Mouse (Mus musculus) cerebral cortex, adult 2 months (tissue): ENCODE results near the gene Gng12.

Experiments
- WGBS: fragments of 180-500 bp; shearing (Covaris S2); methylation state at CpG from one replicate; pipeline ENCODE4 v1.1.7; 2018; 5-methylcytosine and 5-hydroxymethylcytosine counted together

Gng12 gene

DNA sequence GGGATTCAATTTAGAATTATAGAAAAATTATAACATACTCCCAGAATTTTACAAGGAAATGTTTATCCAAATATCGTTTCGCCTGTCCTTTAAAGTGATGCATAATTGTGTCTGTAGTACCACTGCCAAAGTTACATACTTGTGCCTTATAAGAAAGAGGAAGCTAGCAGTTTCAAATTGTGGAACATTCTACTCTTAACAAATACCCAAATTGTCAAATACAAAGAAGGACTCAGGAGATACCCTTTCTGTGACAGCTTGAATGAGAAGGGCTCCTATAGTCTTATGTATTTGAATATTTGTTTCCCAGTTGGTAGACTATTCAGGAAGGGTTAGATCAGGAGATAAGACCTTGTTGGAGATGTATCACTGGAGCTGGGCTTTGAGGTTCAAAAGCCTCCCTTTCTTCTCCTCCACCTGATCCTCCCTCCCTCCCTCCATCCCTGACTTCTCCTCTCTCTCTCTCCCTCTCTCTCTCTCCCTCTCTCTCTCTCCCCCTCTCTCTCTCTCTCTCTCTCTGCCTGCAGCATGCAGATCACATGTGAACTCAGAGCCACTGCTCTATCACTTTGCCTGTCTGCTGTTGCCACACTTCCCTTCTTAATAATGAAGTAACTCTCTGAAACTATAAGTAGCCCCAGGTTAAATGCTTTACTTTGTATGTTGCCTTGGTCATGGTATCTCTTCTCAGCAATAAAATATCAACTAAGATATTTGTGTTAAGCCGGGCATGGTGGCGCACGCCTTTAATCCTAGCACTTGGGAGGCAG, 62.5 kb downstream of the Gng12 start:
- 89% methylated on average over 5 of the region's 5 CpGs for WGBS

DNA sequence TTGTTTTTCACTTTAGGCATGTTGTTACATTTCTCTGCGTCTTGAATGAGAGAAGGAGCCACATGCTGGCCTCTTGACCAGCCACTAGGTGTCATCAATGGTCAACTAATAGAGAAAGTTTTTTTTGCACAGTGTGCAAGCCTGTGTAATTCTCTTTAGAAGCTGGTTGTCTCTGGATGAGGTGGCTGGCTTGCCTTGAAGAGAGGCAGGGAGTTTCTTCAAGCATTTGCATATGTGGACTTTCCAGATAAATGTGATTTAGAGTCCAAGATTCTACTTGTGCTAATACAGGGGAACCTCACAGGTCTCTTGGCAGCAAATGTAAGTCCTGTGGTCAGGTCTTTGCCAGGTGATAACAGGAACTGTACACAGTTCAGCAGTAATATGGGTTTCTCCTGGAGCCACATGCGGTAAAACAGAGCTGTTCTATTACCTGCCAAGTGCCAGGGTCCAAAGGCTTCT, 66.4 kb downstream of the Gng12 start:
- WGBS: 27% methylated on average over 2 of the region's 2 CpGs

DNA sequence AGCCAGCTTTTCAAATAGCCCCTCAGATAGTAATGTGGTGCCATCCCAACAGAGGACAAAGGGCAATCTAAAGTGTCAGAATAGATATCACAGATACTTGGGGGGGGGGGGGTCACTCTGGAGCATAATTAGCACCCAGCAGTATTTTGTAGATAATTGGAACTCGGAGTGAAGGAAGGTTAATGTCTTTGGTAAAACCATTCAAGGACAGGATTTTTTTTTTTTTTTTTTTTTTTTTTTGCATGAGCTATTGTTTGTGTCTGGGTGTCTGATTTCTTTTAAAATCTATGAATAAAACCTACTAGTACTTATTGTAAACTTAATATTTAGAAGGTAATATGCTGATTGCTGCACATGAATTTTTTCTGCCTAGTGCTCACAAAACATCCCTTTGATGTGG, 66.9 kb downstream of the Gng12 start:
- WGBS: 59% methylated on average over 1 of the region's 1 CpGs

DNA sequence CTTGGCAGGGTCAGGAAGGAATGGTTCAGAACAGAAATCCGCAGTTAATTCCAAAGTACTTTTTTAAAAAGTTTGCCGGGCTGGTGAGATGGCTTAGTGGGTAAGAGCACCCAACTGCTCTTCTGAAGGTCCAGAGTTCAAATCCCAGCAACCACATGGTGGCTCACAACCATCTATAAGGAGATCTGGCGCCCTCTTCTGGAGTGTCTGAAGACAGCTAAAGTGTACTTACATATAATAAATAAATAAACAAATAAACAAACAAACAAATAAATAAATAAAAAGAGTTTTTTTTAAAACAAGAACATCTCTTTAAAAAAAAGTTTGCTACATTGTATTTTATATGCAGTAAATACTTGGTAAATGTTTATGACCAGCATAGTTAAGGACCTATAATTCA, 67.5 kb downstream of the Gng12 start:
- WGBS: 90% methylated on average over 3 of the region's 3 CpGs

DNA sequence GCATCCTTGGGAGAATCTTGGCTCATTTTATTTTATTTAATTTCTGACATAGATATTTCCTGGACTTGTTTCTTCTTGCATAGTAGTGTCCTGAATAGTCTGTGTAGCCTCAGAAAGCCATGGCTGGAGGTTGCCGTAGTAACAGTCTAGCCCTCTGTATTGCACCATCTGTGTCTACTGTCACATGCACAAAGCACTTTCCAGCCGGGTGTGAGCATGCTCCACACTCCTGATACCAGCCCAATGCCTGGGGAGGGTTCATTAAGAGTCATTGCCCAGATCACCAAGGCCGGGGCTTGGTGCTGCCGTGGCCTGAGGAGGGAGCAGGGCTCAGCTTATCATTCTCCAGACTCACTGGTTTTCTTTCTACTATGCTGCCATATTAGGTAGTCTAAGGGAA, 68.0 kb downstream of the Gng12 start:
- WGBS: 38% methylated on average over 4 of the region's 4 CpGs

DNA sequence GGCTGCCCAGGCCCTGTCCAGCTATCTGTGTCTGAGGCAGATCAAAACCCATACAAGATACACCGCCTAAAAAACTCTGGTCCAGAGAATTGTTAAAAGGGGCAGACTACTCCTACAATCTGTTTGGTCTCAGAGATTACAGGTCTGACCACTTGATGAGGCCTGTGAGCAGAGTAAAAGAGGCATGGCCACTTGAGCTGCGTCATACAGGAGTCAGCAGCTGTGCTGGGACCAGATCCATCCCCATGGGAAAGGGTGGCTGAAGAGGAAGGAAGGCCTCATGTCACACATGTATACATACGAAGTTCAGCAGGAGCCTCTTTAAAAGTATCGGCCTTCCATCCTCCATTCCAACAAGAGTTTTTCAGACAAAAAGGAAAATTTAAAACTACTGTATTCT, 69.0 kb downstream of the Gng12 start:
- 88% methylated on average over 4 of the region's 4 CpGs for WGBS

DNA sequence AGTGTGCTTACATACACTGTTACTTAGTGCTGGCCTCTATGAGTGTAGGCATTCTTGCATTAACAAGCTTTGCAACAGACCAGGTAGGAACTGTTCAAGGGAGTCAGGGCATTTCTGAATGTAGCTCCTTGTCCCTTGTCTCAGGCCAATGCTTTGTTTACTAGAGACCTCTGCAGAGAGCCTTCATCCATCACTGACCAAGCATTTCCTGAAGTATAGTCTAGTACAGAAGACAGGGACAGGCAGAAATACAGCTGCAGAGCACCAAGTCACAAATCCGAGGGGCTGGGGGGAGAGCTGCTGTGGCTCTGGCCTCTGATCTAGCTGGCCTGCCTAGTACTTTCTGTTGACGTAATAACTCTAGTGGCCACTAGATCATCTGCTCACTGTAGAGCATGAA, 71.6 kb downstream of the Gng12 start:
- WGBS: 57% methylated on average over 2 of the region's 2 CpGs

DNA sequence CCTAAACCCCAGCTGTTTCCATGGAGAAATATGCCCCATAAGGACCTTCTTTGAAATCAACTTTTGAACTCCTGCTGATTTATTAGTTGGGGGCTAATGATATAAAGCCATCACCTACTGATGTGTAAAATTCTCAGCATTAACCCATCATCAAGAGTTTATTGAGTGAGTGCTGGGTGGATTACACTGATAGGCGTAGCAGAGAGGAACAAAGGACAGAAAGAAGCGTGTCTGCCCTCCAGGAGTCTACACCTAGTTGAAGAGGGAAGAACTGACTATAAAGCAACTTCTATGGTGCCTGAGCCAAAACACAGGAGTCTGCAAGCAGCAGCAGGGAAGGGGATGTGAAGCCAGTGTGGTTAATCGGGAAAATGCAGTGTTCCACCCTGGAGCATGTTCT, 73.2 kb downstream of the Gng12 start:
- 74% methylated on average over 3 of the region's 3 CpGs for WGBS

DNA sequence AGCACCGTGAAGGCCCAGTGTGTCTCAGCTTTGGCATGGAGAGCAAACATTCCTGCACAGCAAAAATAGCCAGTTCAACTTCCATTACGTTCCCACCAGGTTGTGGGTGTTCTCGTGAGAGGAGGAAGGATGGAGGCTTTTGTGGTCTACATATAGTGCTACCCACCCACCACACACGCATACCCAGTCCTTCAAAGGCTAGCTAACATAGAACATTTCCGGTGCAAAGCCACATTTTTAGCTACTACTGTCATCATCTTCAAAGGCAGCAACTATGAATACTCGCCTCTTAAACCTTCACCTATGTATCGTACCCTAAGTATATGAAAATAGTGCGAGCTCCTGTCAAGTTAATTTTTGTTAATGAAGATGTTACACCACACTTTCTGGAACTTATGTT, 76.1 kb downstream of the Gng12 start:
- WGBS: 49% methylated on average over 8 of the region's 8 CpGs

DNA sequence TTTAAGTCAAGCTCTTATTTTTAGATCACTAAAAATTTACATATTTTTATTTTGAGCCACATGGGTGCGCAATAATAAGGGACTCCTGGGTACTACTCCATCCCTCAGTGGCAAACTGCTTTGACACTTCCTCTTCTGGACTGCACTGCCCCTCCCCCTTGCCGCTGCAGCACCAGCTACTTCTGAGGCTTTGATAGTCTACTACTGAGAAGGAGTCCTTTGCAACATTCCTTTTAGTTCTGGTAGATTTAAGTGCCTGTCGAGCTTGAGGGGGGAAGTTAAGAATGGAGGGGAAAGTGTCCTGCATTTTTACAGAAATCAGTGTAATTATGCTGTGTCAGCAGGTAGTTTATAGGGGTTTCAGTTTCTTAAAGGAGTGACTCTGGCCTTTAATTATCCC, 77.0 kb downstream of the Gng12 start:
- 28% methylated on average over 3 of the region's 3 CpGs for WGBS

DNA sequence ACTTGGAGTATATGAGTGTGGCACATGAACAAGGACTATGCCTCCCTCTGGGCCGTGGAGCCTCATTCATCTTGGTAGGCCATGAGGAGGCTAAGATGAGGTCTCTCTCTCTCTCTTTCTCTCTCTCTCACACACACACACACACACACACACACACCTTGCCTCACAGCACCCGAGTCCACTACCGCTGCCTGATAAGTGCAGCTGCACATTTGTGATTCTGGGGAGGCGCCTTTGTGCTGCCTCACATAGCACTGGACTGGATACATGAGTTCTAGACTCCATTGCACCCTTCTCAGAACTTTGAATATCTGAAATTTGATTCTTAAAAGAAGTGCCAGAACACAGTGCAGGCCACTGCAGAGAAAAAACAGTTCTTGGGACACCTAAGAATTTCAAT, 79.3 kb downstream of the Gng12 start:
- 87% methylated on average over 4 of the region's 4 CpGs for WGBS

DNA sequence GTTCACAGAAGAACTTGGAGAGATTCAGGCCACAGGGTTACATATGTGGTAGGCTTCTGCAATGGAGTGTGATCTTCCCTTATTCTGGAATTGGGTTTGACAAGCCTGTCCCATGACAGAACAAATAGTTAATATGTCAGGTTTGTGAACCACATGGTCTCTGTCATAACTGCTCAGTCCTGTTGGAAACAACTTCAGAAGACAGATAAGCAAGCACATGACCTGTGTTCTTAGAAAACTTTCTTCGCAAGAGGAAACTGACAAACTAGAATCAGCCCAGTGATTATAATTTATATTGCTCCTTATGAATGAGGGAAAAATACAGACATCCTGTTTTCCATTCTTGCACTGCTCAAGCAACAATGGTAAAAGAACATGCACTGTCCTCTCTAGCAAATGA, 83.0 kb downstream of the Gng12 start:
- WGBS: 74% methylated on average over 1 of the region's 1 CpGs

DNA sequence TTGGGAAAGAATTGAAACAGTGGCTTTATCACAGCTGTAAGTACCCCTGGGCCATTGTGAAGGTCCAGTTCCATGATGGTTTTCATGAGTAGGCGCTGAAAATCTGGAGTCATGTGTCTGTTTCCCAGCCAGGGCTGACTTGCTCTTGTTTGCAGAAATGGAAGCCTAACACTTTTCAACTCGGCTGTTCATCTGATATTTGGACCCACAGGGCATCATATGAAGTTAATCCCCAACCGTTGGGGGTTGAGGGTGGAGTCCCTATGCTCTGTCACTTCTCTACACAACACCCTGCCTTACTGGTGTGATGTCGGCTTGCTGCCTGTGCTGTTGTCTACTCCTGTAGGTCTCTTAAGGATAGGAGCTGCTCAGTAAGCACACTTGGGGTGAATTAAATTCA, 83.8 kb downstream of the Gng12 start:
- 88% methylated on average over 4 of the region's 4 CpGs for WGBS

DNA sequence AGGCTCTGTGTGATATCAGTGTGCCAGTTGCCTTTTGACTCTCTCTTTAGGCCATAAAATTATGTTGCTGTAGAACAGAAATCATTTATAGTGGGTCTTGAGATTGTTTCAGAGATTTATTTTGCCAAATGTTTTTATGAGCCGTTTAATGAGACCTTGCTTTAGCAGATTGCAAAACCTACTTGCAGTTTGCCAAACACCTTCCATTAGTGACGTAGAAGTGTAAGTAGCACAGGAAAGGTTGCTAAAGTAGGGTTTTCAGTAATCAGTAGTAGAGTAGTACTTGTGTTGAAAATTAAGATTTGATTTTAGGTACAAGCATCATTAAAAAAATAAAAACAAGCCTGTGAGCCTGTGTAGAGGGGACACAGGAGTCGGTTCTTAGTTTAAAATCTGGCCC, 85.2 kb downstream of the Gng12 start:
- WGBS: 83% methylated on average over 3 of the region's 3 CpGs

DNA sequence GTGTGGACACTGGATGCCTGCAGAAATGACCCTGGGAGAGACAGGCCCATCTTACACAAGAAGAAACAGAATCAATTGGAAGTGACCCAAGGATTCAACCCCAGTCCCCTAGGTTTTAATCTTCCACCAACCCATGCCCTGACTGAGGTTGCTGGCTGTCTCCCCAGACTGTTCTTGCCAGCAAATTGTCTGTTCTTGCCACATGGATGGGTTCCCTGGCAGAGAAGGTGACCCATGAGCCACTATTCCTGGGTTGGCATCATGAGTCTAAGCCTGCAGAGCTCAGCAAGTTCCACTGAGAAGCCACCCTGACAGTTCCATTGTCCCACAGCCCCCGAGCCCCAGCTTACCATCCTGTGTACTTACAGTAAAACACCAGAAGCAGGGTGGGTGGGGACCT, 85.7 kb downstream of the Gng12 start:
- WGBS: 78% methylated on average over 1 of the region's 1 CpGs

DNA sequence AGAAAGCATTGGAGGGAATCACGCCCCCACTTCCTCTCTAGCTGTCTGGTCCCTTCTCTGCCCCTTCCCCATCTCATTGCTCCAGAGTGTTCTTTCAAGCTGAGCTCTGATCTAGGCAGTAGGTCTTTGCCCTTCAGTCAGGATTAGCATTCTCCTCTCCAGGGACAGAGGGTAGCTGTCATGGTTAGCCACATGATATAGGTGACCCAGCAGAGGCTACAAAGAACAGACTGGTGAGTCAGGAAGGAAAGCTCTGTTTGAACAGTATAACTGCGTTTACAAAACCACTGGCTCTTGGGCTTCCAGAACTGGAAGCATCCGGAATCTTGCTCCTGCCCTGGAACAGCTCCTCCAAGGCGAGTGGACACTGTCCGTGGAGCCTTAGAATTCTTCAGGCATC, 87.9 kb downstream of the Gng12 start:
- WGBS: 88% methylated on average over 5 of the region's 5 CpGs

DNA sequence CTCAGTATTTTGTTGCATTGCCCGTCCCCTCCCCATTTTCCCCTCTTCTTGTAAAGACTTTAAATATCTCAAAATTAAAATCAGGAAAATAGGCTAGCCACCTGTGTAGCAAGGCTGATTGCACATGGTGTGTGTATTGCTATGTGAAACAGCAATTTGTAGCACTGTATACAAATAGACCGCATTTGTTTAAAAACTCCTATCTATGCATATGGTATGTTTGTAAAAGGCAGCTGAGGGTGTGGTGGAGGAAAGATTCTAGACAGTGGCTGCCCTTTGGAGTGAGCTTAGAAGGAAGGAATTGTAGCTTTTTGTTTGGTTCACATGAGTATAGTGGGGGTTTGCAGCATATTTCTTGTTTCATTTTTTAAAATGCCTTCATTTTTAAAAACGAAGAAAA, 88.5 kb downstream of the Gng12 start:
- 82% methylated on average over 3 of the region's 3 CpGs for WGBS

DNA sequence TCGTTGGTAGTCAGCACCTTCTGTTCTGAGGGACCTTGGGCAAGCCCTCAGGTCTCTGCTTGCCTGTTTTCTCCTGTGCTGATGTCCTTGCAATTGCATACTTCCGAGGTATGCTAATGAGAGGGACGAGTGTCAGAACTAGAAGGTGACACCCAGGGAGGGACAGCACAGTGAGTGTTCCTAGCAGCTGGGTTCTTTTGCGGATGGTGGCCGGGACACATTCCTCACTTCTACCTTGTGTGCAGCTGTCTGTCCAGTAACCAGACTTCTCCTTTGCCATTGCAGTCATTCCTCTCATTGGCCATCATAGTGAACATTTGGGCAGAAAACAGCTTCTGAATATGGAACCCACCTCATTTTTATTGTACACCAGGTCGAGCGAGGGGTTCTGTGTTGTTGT, 89.3 kb downstream of the Gng12 start:
- 86% methylated on average over 7 of the region's 7 CpGs for WGBS

DNA sequence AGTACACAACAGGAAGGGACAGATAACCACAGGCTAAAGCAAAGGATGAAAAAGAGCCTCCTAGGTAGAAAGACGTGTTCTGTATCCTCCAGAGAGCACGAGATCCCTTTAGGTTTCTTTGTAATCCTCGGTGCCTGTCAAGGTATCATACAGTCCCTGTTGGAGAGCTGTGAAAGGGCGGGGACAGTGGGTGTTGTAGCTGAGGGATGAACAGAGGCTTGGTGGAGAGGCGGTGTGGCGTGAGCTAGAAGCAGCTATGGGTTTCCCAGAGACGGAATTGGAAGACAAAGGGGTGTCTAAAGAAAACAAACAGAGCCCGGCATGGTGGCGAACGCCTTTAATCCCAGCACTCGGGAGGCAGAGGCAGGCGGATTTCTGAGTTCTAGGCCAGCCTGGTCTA, 89.9 kb downstream of the Gng12 start:
- 85% methylated on average over 12 of the region's 12 CpGs for WGBS

DNA sequence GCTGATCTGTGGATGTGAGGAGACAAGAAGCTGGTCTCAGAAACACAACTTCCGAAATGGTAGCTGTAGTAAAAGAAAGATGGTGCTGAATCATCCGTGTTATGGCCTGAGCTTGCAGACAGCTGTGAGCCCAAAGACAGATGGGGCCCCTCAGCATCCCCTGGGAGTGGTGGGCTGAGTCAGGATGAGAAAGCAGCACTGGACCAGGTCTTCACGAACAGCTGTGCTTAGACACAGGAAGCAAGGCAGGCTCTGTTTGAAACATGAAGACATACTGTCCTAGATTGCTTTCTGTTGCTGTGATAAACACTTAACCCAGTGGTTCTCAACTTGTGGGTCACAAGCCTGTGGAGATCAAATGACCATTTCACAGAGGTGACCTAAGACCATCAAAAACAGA, 91.4 kb downstream of the Gng12 start:
- 73% methylated on average over 3 of the region's 3 CpGs for WGBS

DNA sequence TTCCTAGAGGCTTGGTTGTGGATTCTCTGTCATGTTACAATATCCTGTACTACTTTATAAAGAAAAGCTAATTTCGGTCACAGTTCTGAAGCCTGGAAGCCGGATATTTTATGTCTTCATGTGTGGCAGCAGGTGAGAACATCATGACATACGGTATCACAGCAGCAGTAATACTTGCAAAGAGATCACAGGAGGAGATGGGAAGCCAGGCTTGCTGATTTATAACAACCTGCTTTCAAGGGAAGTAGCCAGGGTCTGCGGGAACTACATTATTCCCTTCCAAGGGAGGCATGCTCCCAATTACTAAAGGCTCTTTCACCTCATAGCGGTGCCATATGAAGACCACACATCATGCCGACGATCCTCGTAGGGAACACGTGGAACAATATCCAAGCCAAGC, 92.2 kb downstream of the Gng12 start:
- 80% methylated on average over 9 of the region's 9 CpGs for WGBS

DNA sequence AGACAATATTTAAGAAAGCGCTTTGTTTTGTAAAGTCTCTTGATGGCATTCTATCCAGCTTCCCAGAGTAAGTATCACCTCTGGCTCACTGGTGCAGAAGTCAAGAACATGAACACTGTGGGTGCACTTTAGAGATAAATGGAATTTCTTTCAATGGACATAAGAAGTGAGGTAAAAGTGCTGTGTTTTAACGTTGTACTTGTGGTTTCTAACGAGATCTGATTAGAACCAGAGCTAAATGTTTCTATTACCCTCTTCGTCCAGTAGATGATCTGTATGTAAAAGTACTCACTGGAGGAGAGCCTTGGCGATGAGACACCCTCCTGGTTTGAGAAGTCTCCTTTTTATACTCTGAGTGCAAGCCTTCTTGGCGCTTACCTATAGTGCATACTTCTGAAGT, 92.8 kb downstream of the Gng12 start:
- 90% methylated on average over 6 of the region's 6 CpGs for WGBS

DNA sequence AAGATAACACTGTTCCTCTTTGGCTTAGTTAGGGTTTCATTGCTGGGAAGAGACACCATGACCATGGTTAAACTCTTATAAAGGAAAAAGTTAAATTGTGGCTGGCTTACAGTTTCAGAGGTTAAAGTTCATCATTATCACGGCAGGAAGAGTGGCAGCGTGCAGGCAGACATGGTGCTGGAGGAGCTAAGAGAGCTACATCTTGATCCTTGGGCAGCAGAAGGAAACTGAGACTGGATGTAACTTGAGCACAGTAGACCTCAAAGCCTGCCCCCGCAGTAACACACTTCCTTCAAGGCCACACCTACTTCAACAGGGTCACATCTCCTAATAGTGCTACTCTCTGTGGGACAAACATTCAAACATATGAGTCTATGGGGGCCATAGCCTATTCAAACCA, 93.3 kb downstream of the Gng12 start:
- WGBS: 85% methylated on average over 3 of the region's 3 CpGs

DNA sequence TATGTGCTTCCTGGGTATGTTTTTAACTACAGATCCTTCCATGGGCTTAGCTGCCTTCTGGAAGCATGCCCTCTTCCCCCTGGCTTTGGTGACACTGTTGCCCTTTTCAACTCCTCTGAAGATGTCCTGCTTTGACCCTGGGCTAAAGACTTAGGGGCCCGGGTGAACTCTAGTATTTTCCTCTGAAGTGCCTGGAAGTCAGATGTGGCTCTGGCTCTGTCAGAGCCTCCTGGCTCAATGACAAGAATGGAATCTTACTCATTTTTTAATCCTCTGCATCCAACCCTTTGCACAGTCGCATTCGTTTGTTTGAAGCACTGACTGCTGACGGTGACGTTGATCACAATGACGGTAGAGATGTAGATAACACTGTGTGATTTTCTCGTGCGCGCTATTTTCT, 96.0 kb downstream of the Gng12 start:
- WGBS: 77% methylated on average over 9 of the region's 9 CpGs
